Mouse (Mus musculus): Measurements from ENCODE around the gene Selplg.
A peak's percentile ranks its signal among the peaks of the same experiment; 100 is the strongest.

The Selplg gene

GRCm38 (mm10) chr5:113832490-113832901 lies at the start of gene Selplg:
Gene Selplg (minus strand): TSS chr5:113832644.
- peak; percentile 55 for DNase-seq (ENCODE audit: low read depth, low spot score)

- no peak for DNase-seq (ENCODE audit: low read depth, low spot score)
These were observed 48.7 kb upstream of the Selplg start for GRCm38 (mm10) chr5:113881136-113881535.

- DNase-seq (ENCODE audit: low read depth, low spot score), result peak; percentile 63
These were observed 46.6 kb upstream of the Selplg start for GRCm38 (mm10) chr5:113878943-113879617.

- peak; percentile 47 for DNase-seq (ENCODE audit: low read depth, low spot score)
These were observed 45.1 kb upstream of the Selplg start for GRCm38 (mm10) chr5:113877565-113877964.

GRCm38 (mm10) chr5:113876176-113876575 lies 43.7 kb upstream of the Selplg start:
- DNase-seq (ENCODE audit: low read depth, low spot score), result no peak

GRCm38 (mm10) chr5:113875625-113876024 lies 43.2 kb upstream of the Selplg start:
- no peak for DNase-seq (ENCODE audit: low read depth, low spot score)

- DNase-seq (ENCODE audit: low read depth, low spot score), result no peak
These were observed 41.9 kb upstream of the Selplg start for GRCm38 (mm10) chr5:113874063-113875024.

GRCm38 (mm10) chr5:113872936-113873912 lies 40.8 kb upstream of the Selplg start:
- peak; percentile 96 for DNase-seq (ENCODE audit: low read depth, low spot score)

- DNase-seq (ENCODE audit: low read depth, low spot score), result peak; percentile 86
These were observed 39.6 kb upstream of the Selplg start for GRCm38 (mm10) chr5:113871903-113872548.

- DNase-seq (ENCODE audit: low read depth, low spot score), result peak; percentile 24
These were observed 38.1 kb upstream of the Selplg start for GRCm38 (mm10) chr5:113870393-113871040.

GRCm38 (mm10) chr5:113869132-113869531 lies 36.7 kb upstream of the Selplg start:
- peak; percentile 42 for DNase-seq (ENCODE audit: low read depth, low spot score)

- no peak for DNase-seq (ENCODE audit: low read depth, low spot score)
These were observed 32.5 kb upstream of the Selplg start for GRCm38 (mm10) chr5:113864992-113865391.

GRCm38 (mm10) chr5:113863994-113864393 lies 31.6 kb upstream of the Selplg start:
- DNase-seq (ENCODE audit: low read depth, low spot score), result no peak

GRCm38 (mm10) chr5:113862418-113862817 lies 30.0 kb upstream of the Selplg start:
- DNase-seq (ENCODE audit: low read depth, low spot score), result peak; percentile 94

- DNase-seq (ENCODE audit: low read depth, low spot score), result no peak
These were observed 28.9 kb upstream of the Selplg start for GRCm38 (mm10) chr5:113861294-113861693.

- DNase-seq (ENCODE audit: low read depth, low spot score), result no peak
These were observed 26.5 kb upstream of the Selplg start for GRCm38 (mm10) chr5:113858971-113859370.

- no peak for DNase-seq (ENCODE audit: low read depth, low spot score)
These were observed 26.1 kb upstream of the Selplg start for GRCm38 (mm10) chr5:113858550-113858949.

- DNase-seq (ENCODE audit: low read depth, low spot score), result no peak
These were observed 25.2 kb upstream of the Selplg start for GRCm38 (mm10) chr5:113857631-113858030.

- no peak for DNase-seq (ENCODE audit: low read depth, low spot score)
These were observed 24.2 kb upstream of the Selplg start for GRCm38 (mm10) chr5:113856631-113857030.

GRCm38 (mm10) chr5:113855696-113856095 lies 23.3 kb upstream of the Selplg start:
- peak; percentile 52 for DNase-seq (ENCODE audit: low read depth, low spot score)
